Mouse (Mus musculus) neural tube, embryonic 13.5 days (tissue): ENCODE measurements at regions not wholly inside any gene's neighbourhood (a gene's known extent, or its start where the extent isn't known, plus 50 kb on each side); places are given as distances from the start of the nearest gene placed in this dataset.

Experiments
- ATAC-seq: fragments of 200-750 bp; cut with Nextera tagmentation; 2 replicates; pipeline ENCODE4 v1.8.0; 2017; ENCODE audit warnings: low read depth, mild to moderate bottlenecking, moderate TSS enrichment, moderate library complexity
- H3K27ac ChIP-seq: fragments of 300-500 bp; sonication (generic); replicated peaks from 2 replicates; pipeline ENCODE4 v1.5.1; 2015; ENCODE audit warnings: moderate library complexity, mild to moderate bottlenecking, inconsistent platforms
- H3K27me3 ChIP-seq: fragments of 300-500 bp; sonication (generic); 2 replicates; pipeline ENCODE4 v1.6.1; 2015; ENCODE audit warnings: mild to moderate bottlenecking, inconsistent platforms
- H3K36me3 ChIP-seq: fragments of 300-500 bp; sonication (generic); 2 replicates; pipeline ENCODE4 v1.6.1; 2015; ENCODE audit warnings: mild to moderate bottlenecking, inconsistent platforms
- H3K4me1 ChIP-seq: fragments of 300-500 bp; sonication (generic); replicated peaks from 2 replicates; pipeline ENCODE4 v1.6.1; 2015; ENCODE audit warnings: inconsistent platforms
- H3K4me2 ChIP-seq: fragments of 300-500 bp; sonication (generic); 2 replicates; pipeline ENCODE4 v1.6.1; 2015; ENCODE audit warnings: inconsistent platforms, mild to moderate bottlenecking, moderate library complexity
- H3K4me3 ChIP-seq: fragments of 300-500 bp; sonication (generic); 2 replicates; pipeline ENCODE4 v1.5.1; 2015; ENCODE audit warnings: mild to moderate bottlenecking, inconsistent platforms
- H3K9ac ChIP-seq: fragments of 300-500 bp; sonication (generic); 2 replicates; pipeline ENCODE4 v1.6.1; 2015; ENCODE audit warnings: moderate library complexity, mild to moderate bottlenecking, inconsistent platforms
- H3K9me3 ChIP-seq: fragments of 300-500 bp; sonication (generic); 2 replicates; pipeline ENCODE4 v1.6.1; 2016; ENCODE audit warnings: inconsistent platforms
- WGBS: fragments of 180-500 bp; shearing (Covaris S2); methylation state at CpG from one replicate; pipeline ENCODE4 v1.1.7; 2015; 5-methylcytosine and 5-hydroxymethylcytosine counted together

GRCm38 (mm10) chr16:49616263-49616872 is 82.7 kb upstream of the Ift57 start:
- Histone ChIP-seq H3K4me3 (no peak overlapping the region), H3K4me2 (no peak overlapping the region; the same call in 1 of the 2 replicates), H3K4me1 (0 out of 2 replicates have a peak, but pooled peaks cover 5% of the 10 kb centered on the region), H3K36me3 (no peaks in the 10 kb centered on the region), H3K9me3 (peaks cover 6% of the 10 kb centered on the region; the same call in 1 of the 2 replicates), H3K27me3 (no peaks in the 10 kb centered on the region), H3K9ac (no peak overlapping the region), H3K27ac (no peak overlapping the region)
- WGBS, result 69% methylated on average over 13 of the region's 13 CpGs
- ATAC-seq, result peak; percentile 36; the same call in 1 of the 2 replicates

- Histone ChIP-seq H3K4me3 (no peak overlapping the region), H3K27ac (no peak overlapping the region), H3K36me3 (no peaks in the 10 kb centered on the region), H3K9me3 (no peaks in the 10 kb centered on the region), H3K4me2 (no peak overlapping the region), H3K9ac (no peak overlapping the region), H3K4me1 (no peaks in the 10 kb centered on the region), H3K27me3 (no peaks in the 10 kb centered on the region)
- no peak for ATAC-seq
- WGBS, result 80% methylated on average over 5 of the region's 5 CpGs
Observed at GRCm38 (mm10) chr16:49633502-49633901, 65.5 kb upstream of the Ift57 start.

GRCm38 (mm10) chr16:49635506-49635905 is 63.5 kb upstream of the Ift57 start:
- H3K9me3 ChIP-seq, result no peaks in the 10 kb centered on the region
- ATAC-seq, result no peak
- no peak overlapping the region for H3K4me2 ChIP-seq
- H3K4me1 ChIP-seq, result no peaks in the 10 kb centered on the region
- H3K4me3 ChIP-seq, result no peak overlapping the region
- no peak overlapping the region for H3K27ac ChIP-seq
- H3K27me3 ChIP-seq, result no peaks in the 10 kb centered on the region
- WGBS, result 94% methylated on average over 8 of the region's 8 CpGs
- H3K36me3 ChIP-seq, result no peaks in the 10 kb centered on the region
- H3K9ac ChIP-seq, result no peak overlapping the region

DNA sequence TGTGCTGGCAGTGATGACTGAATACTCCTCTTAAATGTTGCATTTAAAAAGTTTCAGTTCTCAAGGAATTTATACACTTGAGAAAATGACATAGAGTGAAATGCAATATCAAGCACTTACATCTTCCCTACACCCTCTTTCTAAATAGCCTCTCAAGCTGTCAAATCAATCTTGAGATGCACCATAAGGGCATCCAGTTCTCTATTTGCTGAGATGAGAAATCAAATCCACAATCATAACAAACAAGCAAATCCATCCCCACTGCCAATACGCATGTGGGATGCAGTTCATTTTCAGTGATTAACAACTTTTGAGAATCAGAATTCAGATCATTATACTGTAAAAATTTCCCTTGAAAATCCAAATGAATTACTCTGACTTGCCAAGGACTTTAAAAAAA is 62.6 kb upstream of the Ift57 start:
- H3K9ac ChIP-seq, result no peak overlapping the region
- no peaks in the 10 kb centered on the region for H3K27me3 ChIP-seq
- WGBS, result 87% methylated on average over 1 of the region's 1 CpGs
- no peak overlapping the region for H3K4me3 ChIP-seq
- H3K4me1 ChIP-seq, result no peaks in the 10 kb centered on the region
- H3K4me2 ChIP-seq, result no peak overlapping the region
- H3K36me3 ChIP-seq, result no peaks in the 10 kb centered on the region
- no peak for ATAC-seq
- no peaks in the 10 kb centered on the region for H3K9me3 ChIP-seq
- no peak overlapping the region for H3K27ac ChIP-seq

DNA sequence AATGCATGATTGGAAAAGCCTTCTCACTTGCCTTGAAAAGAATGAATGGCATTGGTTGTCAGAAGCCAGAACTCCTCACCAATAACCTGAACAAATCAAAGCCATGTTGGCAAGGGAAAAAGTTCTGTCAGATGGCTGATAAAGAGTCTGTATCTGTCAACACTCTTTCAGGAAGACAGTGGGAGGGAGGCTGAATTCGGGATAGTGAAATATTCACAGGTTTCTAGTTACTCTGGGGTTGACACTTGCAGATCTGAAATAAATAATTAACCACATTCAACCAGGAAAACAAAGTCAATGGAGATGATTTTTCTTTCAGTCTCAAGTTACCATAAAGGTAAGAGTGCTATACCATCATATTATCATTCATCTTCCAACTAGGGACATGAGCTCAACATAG is 56.3 kb upstream of the Ift57 start:
- H3K9ac ChIP-seq, result no peak overlapping the region
- 83% methylated on average over 1 of the region's 1 CpGs for WGBS
- H3K4me1 ChIP-seq, result no peaks in the 10 kb centered on the region
- H3K9me3 ChIP-seq, result no peaks in the 10 kb centered on the region
- H3K36me3 ChIP-seq, result no peaks in the 10 kb centered on the region
- H3K27me3 ChIP-seq, result no peaks in the 10 kb centered on the region
- no peak overlapping the region for H3K4me3 ChIP-seq
- no peak for ATAC-seq
- H3K27ac ChIP-seq, result no peak overlapping the region
- H3K4me2 ChIP-seq, result no peak overlapping the region

DNA sequence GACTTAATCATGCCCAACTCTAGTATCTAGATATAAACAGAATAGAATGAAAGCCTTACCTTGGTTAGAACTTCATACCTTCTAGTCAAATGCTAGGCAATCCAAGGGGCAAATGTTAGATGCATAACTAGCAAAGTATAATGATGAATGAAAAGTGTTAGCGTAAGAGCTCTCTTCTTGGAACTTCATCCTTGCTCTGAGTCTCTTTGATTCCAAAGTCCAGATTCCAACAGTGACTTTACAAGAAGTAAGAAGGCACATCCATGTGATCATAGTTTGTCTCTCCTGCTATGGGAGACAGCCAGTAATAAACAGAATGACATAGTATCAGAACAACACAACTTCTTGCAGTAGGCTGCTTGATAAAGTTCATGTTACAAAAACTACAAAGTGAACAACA is 54.6 kb upstream of the Ift57 start:
- ATAC-seq, result no peak
- Histone ChIP-seq H3K9ac (no peak overlapping the region), H3K4me3 (no peak overlapping the region), H3K36me3 (no peaks in the 10 kb centered on the region), H3K27ac (no peak overlapping the region), H3K4me2 (no peak overlapping the region), H3K4me1 (no peaks in the 10 kb centered on the region), H3K9me3 (no peaks in the 10 kb centered on the region), H3K27me3 (no peaks in the 10 kb centered on the region)
- WGBS, result 100% methylated on average over 1 of the region's 1 CpGs

DNA sequence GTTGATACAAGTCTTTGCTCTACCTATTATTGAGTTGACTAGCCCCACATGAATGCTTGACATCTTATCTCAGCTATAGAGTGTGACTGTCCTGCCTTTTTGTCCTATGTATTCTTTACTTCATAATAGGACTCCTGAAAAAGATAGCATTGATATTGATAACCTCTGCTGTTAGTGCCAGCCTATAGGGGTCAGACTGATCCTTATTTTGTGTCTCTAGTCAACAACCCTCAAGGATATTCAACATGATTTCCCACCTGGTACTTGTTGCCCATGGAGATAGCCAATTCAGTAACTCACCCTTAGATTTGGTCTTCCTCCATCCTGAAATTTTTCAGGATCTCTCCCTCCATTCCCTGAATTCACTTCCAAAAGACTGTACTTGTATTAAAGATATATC is 52.6 kb upstream of the Ift57 start:
- Histone ChIP-seq H3K27ac (no peak overlapping the region), H3K27me3 (no peaks in the 10 kb centered on the region), H3K9me3 (no peaks in the 10 kb centered on the region), H3K9ac (no peak overlapping the region), H3K36me3 (no peaks in the 10 kb centered on the region), H3K4me3 (no peak overlapping the region), H3K4me2 (no peak overlapping the region), H3K4me1 (no peaks in the 10 kb centered on the region)
- no peak for ATAC-seq
